Mouse (Mus musculus) thymus, postnatal 10 days (tissue): ENCODE results near the gene Man2c1.

Experiments
- DNase-seq, 2 experiments: peaks; one replicate each; pipeline ENCODE4 v3.0.0; 2021; ENCODE audit warnings: low spot score in 2 of 2

Man2c1 gene

GRCm38 (mm10) chr9:57130577-57131433 is at the start of gene Man2c1:
Gene Man2c1 (plus strand): TSS chr9:57130690.
- DNase-seq: peak; percentile 89 to 93

- no peak for DNase-seq
These were observed 48.3 kb upstream of the Man2c1 start for GRCm38 (mm10) chr9:57082236-57082635.

- no peak for DNase-seq
These were observed 13.2 kb upstream of the Man2c1 start for GRCm38 (mm10) chr9:57117261-57117755.

GRCm38 (mm10) chr9:57129641-57130040 is 849 bp upstream of the Man2c1 start:
- no peak for DNase-seq

- DNase-seq: no peak
These were observed 6.8 kb downstream of the Man2c1 start for GRCm38 (mm10) chr9:57137246-57137645.

GRCm38 (mm10) chr9:57137777-57138176 is 7.3 kb downstream of the Man2c1 start:
- DNase-seq: no peak

GRCm38 (mm10) chr9:57138507-57138906 is 8.0 kb downstream of the Man2c1 start:
- no peak for DNase-seq

GRCm38 (mm10) chr9:57139110-57139509 is 8.6 kb downstream of the Man2c1 start:
- no peak for DNase-seq

- DNase-seq: no peak
These were observed 9.1 kb downstream of the Man2c1 start for GRCm38 (mm10) chr9:57139571-57139970.

GRCm38 (mm10) chr9:57141417-57142353 is 11.2 kb downstream of the Man2c1 start:
- DNase-seq: no peak

GRCm38 (mm10) chr9:57143212-57143611 is 12.7 kb downstream of the Man2c1 start:
- DNase-seq: no peak

- no peak for DNase-seq
These were observed 14.3 kb downstream of the Man2c1 start for GRCm38 (mm10) chr9:57144830-57145229.

- no peak for DNase-seq
These were observed 16.1 kb downstream of the Man2c1 start for GRCm38 (mm10) chr9:57146451-57147066.

- peak in 1 of 2 experiments; percentile 31 for DNase-seq
These were observed 17.0 kb downstream of the Man2c1 start for GRCm38 (mm10) chr9:57147205-57148143.

- peak; percentile 73 to 74 for DNase-seq
These were observed 17.8 kb downstream of the Man2c1 start, which contains the start of gene Neil1 for GRCm38 (mm10) chr9:57148144-57148878. Gene Neil1 (minus strand): TSS chr9:57148305.

- DNase-seq: no peak
These were observed 18.5 kb downstream of the Man2c1 start for GRCm38 (mm10) chr9:57149021-57149420.

- no peak for DNase-seq
These were observed 19.7 kb downstream of the Man2c1 start for GRCm38 (mm10) chr9:57150192-57150591.

GRCm38 (mm10) chr9:57152331-57152730 is 21.8 kb downstream of the Man2c1 start:
- DNase-seq: no peak

- DNase-seq: no peak
These were observed 25.9 kb downstream of the Man2c1 start for GRCm38 (mm10) chr9:57156383-57156782.

- no peak for DNase-seq
These were observed 26.3 kb downstream of the Man2c1 start for GRCm38 (mm10) chr9:57156823-57157222.
